Mouse (Mus musculus) c-Kit-positive CD71-positive TER-119-negative erythroid progenitor cells, embryonic 14.5 days (primary cell): ENCODE measurements around the gene Rangrf.
A peak's percentile ranks its signal among the peaks of the same experiment; 100 is the strongest.
"Not testable (repeated sequence)": the region's sequence is repeated elsewhere in the genome, so short reads cannot be mapped to it uniquely, and the experiment has no call there.

Experiments
- DNase-seq: peaks from one replicate; pipeline ENCODE4 v3.0.0-alpha.2; 2013; ENCODE audit warnings: low read depth

Rangrf gene

DNA sequence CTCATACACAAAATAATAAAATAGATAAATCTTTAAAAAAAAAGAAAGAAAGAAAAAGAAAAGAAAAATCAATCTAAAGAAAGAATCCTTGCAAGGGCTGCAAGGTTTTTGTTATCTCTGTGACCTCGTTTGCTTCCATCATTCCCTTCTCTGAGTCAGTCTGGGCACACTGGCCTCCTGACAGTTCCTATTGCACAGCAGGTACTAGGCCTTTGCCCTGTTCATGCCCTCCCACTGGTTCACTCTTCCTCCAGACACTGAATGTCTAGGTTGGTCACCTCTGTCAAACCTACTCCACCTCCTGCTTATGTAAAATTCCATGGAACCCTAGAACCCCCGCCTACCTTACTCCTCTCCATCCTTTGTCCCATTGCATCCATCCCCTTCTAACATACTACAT is 29.7 kb downstream of the Rangrf start:
- DNase-seq: no peak

GRCm38 (mm10) chr11:68942731-68943130 is 32.3 kb downstream of the Rangrf start:
- DNase-seq: no peak

DNA sequence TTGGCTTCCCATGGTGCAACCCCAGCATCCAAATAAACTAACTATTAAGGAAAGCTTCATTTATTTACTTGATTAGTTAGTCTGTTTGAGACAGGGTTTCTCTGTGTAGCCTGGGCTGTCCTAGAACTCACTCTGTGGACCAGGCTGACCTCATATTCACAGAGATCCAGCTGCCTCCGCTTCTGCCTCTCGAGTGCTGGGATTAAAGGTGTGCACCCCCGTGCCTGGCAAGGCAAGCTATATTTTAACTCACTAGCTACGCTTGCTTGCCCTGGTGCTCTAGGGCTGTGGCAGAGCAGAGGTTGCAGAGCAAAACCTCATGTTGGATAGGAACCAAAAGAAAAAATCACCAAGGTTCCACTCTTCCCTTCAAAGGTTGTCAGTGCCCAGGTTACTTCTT is 34.5 kb downstream of the Rangrf start:
- no peak for DNase-seq

GRCm38 (mm10) chr11:68939451-68940304 is 35.3 kb downstream of the Rangrf start:
- DNase-seq: peak; percentile 89

DNA sequence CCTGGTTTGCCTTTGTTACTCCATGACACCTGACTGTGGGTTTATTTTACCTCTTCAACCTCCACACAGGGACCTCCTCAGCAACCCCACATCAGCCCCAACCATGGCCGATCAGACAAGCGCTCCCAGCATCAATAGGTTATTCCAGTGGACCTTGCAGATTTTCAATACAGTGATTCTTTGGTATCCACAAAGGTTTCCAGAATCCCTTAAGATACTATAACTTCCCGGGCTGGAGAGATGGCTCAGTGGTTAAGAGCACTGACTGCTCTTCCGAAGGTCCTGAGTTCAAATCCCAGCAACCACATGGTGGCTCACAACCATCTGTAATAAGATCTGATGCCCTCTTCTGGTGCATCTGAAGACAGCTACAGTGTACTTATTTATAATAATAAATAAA is 38.0 kb downstream of the Rangrf start:
- not testable (repeated sequence) for DNase-seq

DNA sequence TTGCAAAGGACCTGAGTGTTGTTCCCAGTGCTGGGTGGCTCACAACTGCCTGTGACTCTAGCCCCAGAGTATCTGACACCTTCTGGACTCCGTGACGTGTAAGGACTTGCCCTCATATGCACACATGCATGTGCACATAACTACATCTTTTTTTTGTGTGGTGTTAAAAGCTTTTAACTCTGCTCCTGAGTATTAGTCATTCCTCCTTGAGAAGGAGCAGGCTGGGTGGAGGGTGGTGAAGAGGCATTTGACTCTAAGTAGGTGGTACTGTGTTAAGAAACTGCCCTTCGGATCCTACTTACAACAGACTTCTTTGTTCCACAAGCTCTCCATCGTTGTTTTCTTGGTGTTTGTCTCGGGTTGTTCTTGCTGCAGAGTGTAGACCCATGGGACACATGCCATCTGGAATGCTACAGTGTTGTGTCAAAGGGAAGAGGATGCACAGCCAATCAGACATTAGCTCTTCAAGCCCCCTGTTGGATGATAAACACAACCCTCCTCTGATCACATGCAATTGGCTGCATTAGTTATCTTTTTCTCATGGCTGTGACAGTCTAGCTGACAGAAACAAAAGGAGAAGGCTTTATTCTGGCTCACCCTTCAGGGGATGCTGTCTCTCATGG is 41.0 kb downstream of the Rangrf start:
- DNase-seq: no peak

DNA sequence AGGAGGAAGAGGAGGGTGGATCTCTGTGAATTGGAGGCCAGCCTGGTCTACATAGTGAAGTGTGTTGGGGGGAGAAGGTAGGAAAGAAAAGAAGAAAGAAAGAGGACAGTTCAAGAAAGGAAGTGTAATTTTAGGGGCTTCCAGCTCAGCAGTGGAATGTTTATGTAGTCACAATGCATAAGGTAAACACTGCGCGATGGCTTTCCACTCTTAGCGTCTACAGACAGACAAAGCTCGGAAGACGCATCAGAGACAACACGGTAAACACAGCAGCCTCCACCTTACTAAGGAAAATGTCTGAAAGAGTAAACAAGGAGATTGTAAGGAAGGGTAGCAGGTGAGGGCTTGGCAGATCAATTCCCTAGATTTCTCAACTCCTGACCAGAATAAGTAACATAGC is 45.0 kb downstream of the Rangrf start:
- DNase-seq: no peak

GRCm38 (mm10) chr11:68926981-68927380 is 48.0 kb downstream of the Rangrf start, which contains the start of gene Odf4:
Gene Odf4, minus strand, starts transcription at chr11:68927081.
- no peak for DNase-seq

DNA sequence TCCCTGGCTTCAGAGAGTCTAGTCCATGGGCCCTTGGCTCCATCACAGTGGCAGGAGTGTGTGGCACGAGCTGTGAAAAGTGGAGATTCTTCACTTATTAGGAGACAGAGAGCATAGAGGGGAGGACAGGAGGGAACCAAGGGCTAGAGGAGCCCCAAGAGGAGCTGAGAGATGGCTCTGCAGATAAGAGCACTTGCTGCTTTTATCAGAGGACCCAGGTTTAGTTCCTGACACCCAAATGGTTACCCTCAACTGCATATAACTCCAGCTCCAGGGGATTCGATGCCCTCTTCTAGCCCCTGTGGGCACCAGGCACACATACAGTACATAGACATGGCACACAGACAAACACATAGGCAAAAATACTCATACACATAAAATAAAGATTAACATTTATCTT is 50.2 kb downstream of the Rangrf start:
- DNase-seq: no peak

DNA sequence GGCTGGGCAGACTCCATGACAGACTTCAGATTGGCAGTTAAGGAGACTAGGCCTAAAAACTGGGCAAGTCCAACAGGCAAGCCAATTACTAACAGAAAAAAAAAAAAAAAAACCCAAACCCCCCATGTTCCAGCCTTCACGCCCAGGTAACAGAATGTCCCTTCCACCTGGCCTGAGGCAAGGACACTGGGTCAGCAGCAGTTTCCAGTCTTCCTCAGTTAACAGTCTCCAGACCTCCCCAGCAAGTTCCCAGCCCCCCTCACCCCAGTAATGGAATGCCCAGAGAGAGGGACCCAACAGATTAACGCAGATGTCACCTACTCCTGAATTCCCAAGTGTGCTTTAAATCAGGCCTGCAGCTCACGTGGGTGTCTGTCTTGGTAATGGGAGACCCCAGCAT is 51.8 kb downstream of the Rangrf start:
- no peak for DNase-seq
